Mouse (Mus musculus) lung, postnatal 36 days (tissue): ENCODE measurements at regions not wholly inside any gene's neighbourhood (a gene's known extent, or its start where the extent isn't known, plus 50 kb on each side); places are given as distances from the start of the nearest gene placed in this dataset.

ENCODE experiments used
- DNase-seq: peaks from one replicate; pipeline ENCODE4 v3.0.0; 2022; ENCODE audit warnings: mixed read lengths

DNA sequence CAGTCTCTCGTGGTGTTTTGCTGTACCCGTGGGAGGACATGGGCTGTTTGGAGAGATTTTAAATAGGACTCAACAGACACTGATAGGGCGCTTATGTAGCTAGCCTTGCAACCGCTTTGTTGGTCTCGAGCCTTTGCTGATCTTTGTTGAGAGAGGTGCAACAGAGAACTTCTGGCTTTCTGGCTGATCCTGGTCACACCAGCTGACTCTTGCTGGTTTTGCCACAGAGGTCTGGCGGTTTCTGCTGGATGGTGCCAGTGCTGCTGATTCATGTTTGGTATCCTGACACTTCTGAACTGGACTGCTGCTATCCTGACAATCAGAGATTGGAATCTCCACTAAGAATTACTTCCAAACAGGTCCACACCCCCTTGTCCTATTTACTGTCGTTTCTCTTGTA is 102.1 kb upstream of the Sh3bp4 start:
- DNase-seq: no peak

- DNase-seq: no peak
These were observed 101.2 kb upstream of the Sh3bp4 start for GRCm38 (mm10) chr1:88969016-88969415.

- DNase-seq: no peak
These were observed 100.6 kb upstream of the Sh3bp4 start for GRCm38 (mm10) chr1:88969630-88970029.

DNA sequence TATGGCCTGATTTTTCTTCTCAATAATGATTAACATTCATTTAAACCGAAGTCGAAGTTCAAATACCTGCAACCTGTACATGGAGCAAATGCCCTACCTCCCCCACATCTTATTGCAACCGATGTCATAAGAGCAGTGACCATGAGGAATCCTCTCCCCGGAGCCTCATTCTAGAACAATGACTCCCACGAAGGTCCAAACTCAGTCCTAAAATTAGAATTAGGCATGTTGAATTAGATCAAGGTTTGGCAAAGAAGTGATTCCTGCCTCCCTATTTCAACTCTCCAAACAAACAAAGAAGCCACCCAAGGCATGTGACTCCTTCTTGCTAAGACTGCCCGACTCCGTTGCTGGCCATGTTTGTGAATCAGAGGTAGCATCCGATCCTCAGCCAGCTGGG is 94.1 kb upstream of the Sh3bp4 start:
- no peak for DNase-seq

- DNase-seq: no peak
These were observed 82.1 kb upstream of the Sh3bp4 start for GRCm38 (mm10) chr1:88988011-88988695.

GRCm38 (mm10) chr1:88994588-88995331 is 75.5 kb upstream of the Sh3bp4 start:
- DNase-seq: peak; percentile 66

- DNase-seq: no peak
These were observed 74.3 kb upstream of the Sh3bp4 start for GRCm38 (mm10) chr1:88995945-88996344.

GRCm38 (mm10) chr1:88996657-88997056 is 73.6 kb upstream of the Sh3bp4 start:
- DNase-seq: no peak

- DNase-seq: no peak
These were observed 72.4 kb upstream of the Sh3bp4 start for GRCm38 (mm10) chr1:88997847-88998246.

- peak; percentile 22 for DNase-seq
These were observed 67.9 kb upstream of the Sh3bp4 start for GRCm38 (mm10) chr1:89002326-89002725.

- no peak for DNase-seq
These were observed 66.5 kb upstream of the Sh3bp4 start for GRCm38 (mm10) chr1:89003752-89004151.

GRCm38 (mm10) chr1:89007476-89007875 is 62.7 kb upstream of the Sh3bp4 start:
- DNase-seq: no peak

DNA sequence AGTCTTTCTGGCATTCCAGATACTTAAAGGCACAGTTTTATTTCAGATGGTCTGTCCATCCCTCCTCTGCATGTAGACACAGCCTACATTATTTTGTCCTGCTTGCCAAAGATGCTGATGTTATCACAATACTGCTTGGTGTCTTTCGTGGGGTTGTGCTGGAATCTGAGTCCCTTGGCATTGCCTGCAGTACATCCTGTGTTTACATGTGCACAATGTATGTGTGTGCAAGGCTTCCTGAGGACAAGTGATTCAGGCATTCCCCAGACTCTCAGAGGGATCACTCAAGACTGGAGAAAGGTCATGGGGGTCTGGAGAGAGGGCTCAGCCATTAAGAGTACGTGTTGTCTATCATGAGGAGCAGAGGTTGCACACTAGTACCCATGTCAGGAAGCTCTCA is 60.0 kb upstream of the Sh3bp4 start:
- peak; percentile 39 for DNase-seq

- DNase-seq: no peak
These were observed 58.8 kb upstream of the Sh3bp4 start for GRCm38 (mm10) chr1:89011454-89011853.

DNA sequence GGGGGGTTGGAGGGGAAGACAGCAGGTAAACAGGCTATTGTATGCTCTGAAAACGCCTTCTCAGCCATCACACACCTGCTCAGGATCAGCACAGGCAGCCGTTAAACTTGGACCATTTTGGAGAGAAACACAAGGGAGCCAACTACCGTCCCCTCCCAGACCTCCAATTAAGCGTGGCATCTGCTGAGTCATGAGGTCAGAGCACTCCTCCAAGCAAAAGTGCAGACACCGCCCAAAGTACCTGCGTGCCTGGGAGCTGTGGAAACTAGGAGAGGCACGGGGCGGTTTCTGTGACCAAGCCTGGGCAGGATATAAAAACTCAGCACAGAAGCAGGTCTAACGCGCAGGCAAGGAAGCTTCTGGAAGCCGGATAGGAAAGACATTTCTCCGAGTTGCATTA is 54.8 kb upstream of the Sh3bp4 start:
- DNase-seq: peak; percentile 84

DNA sequence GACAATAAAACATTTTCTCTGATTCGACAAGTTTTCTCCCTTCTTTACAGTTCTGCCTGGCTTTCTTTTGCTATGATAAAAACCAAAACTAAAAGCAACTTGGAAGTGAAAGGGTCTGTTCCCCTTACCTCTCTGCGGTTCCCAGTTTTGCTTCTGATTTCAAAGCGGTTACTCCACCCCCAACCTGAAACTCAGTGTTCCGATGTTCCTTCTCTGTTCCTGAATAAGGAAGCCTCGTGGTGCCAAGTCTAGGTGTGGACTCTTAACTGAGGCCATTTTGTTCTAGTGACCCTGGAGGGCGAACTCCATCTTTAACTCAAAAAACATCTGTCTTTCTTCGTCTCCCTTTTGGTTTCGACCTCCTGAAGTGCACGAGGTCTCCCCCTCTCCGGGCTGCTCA is 54.4 kb upstream of the Sh3bp4 start:
- DNase-seq: peak; percentile 62

GRCm38 (mm10) chr1:89019778-89020373 is 50.3 kb upstream of the Sh3bp4 start:
- no peak for DNase-seq
